Mouse (Mus musculus) hindbrain, embryonic 11.5 days (tissue): Measurements from ENCODE around the gene Naxd. TPM values are rescaled to one million over a fixed set of nuclear protein-coding genes. Genes with fewer than 3 reads are reported as not detected.
"Not testable (repeated sequence)": the region's sequence is repeated elsewhere in the genome, so short reads cannot be mapped to it uniquely, and the experiment has no call there.

ENCODE experiments used
- ATAC-seq: fragments of 200-750 bp; cut with Nextera tagmentation; 2 replicates; pipeline ENCODE4 v1.8.0; 2017; ENCODE audit warnings: mild to moderate bottlenecking, moderate TSS enrichment, moderate library complexity; ENCODE audit not compliant: low FRiP score
- DNase-seq: peaks from one replicate; pipeline ENCODE4 v3.0.0-alpha.2; 2015; ENCODE audit warnings: low spot score
- H3K27ac ChIP-seq: fragments of 300-500 bp; sonication (generic); 2 replicates; pipeline ENCODE4 v1.5.1; 2014; ENCODE audit warnings: mild to moderate bottlenecking, low read depth, low read length
- H3K27me3 ChIP-seq: fragments of 300-500 bp; sonication (generic); 2 replicates; pipeline ENCODE4 v1.6.1; 2014; ENCODE audit warnings: mild to moderate bottlenecking, low read length, moderate library complexity, mixed read lengths; ENCODE audit not compliant: control insufficient read depth, insufficient read depth
- H3K36me3 ChIP-seq: fragments of 300-500 bp; sonication (generic); 2 replicates; pipeline ENCODE4 v1.6.1; 2014; ENCODE audit warnings: mild to moderate bottlenecking, low read length, moderate library complexity, mixed read lengths; ENCODE audit not compliant: control insufficient read depth, insufficient read depth
- H3K4me1 ChIP-seq: fragments of 300-500 bp; sonication (generic); replicated peaks from 2 replicates; pipeline ENCODE4 v1.6.1; 2014; ENCODE audit warnings: low read length, mixed read lengths; ENCODE audit not compliant: control insufficient read depth, insufficient read depth
- H3K4me2 ChIP-seq: fragments of 300-500 bp; sonication (generic); replicated peaks from 2 replicates; pipeline ENCODE4 v1.6.1; 2014; ENCODE audit warnings: mild to moderate bottlenecking, low read depth, low read length
- H3K4me3 ChIP-seq: fragments of 300-500 bp; sonication (generic); 2 replicates; pipeline ENCODE4 v1.5.1; 2014; ENCODE audit warnings: low read depth, low read length
- H3K9ac ChIP-seq: fragments of 300-500 bp; sonication (generic); 2 replicates; pipeline ENCODE4 v1.6.1; 2014; ENCODE audit warnings: low read depth, low read length
- H3K9me3 ChIP-seq: fragments of 300-500 bp; sonication (generic); 2 replicates; pipeline ENCODE4 v1.6.1; 2016; ENCODE audit warnings: low read length; ENCODE audit not compliant: control insufficient read depth
- WGBS: fragments of 180-500 bp; shearing (Covaris S2); extraction: QIAGEN DNeasy Blood & Tissue Kit; methylation state at CpG from one replicate; pipeline ENCODE4 v1.1.7; 2014; 5-methylcytosine and 5-hydroxymethylcytosine counted together
- polyA plus RNA-seq: library from polyadenylated mRNA; unstranded; fragments of >200 nt; fragmentation: Nextera tagmentation; extraction: Ambion mirVana; gene quantifications from 2 replicates; pipeline ENCODE4 v1.2.1, GENCODE M21; 2014

Gene Naxd
- polyA plus RNA-seq, 1 experiment from 2014 or later, result 108 TPM

- Histone ChIP-seq H3K36me3 (no peaks in the 10 kb centered on the region), H3K27me3 (peaks cover 61% of the 10 kb centered on the region), H3K4me2 (peak within 1 kb of the TSS; percentile 93), H3K9ac (no peak within 1 kb of the TSS), H3K9me3 (no peaks in the 10 kb centered on the region), H3K27ac (no peak within 1 kb of the TSS), H3K4me1 (peaks cover 6% of the 10 kb centered on the region), H3K4me3 (peak within 1 kb of the TSS; percentile 33)
- under 1% methylated on average over 69 of the region's 69 CpGs for WGBS
- ATAC-seq (peak; percentile 66), DNase-seq (peak; percentile 75)
These were observed 19.2 kb upstream of the Naxd start, which contains the start of gene Rab20 for GRCm38 (mm10) chr8:11477811-11478761. Rab20 (minus strand) TSS chr8:11478710.

GRCm38 (mm10) chr8:11478807-11479527 is 18.3 kb upstream of the Naxd start:
- Histone ChIP-seq H3K27ac (no peak overlapping the region), H3K4me1 (peaks cover 6% of the 10 kb centered on the region), H3K4me3 (peak overlapping the region; percentile 33), H3K9ac (no peak overlapping the region), H3K9me3 (no peaks in the 10 kb centered on the region), H3K36me3 (no peaks in the 10 kb centered on the region), H3K4me2 (peak overlapping the region; percentile 93), H3K27me3 (peaks cover 61% of the 10 kb centered on the region)
- ATAC-seq, result peak; percentile 38; the same call in 1 of the 2 replicates
- peak; percentile 40 for DNase-seq
- 2% methylated on average over 20 of the region's 23 CpGs for WGBS

GRCm38 (mm10) chr8:11479591-11479990 is 17.7 kb upstream of the Naxd start:
- 4% methylated on average over 14 of the region's 14 CpGs for WGBS
- peaks cover 57% of the 10 kb centered on the region for H3K27me3 ChIP-seq
- no peaks in the 10 kb centered on the region for H3K9me3 ChIP-seq
- H3K4me3 ChIP-seq, result no peak overlapping the region
- ATAC-seq, result no peak
- no peak for DNase-seq
- H3K4me2 ChIP-seq, result no peak overlapping the region
- H3K36me3 ChIP-seq, result no peaks in the 10 kb centered on the region
- no peak overlapping the region for H3K9ac ChIP-seq
- H3K27ac ChIP-seq, result no peak overlapping the region
- H3K4me1 ChIP-seq, result peaks cover 6% of the 10 kb centered on the region

- no peak overlapping the region for H3K4me3 ChIP-seq
- H3K36me3 ChIP-seq, result no peaks in the 10 kb centered on the region
- 50% methylated on average over 3 of the region's 3 CpGs for WGBS
- H3K27me3 ChIP-seq, result peaks cover 37% of the 10 kb centered on the region
- H3K4me1 ChIP-seq, result peaks cover 2% of the 10 kb centered on the region
- no peaks in the 10 kb centered on the region for H3K9me3 ChIP-seq
- ATAC-seq (no peak), DNase-seq (no peak)
- no peak overlapping the region for H3K27ac ChIP-seq
- no peak overlapping the region for H3K9ac ChIP-seq
- H3K4me2 ChIP-seq, result no peak overlapping the region
These were observed 15.4 kb upstream of the Naxd start for GRCm38 (mm10) chr8:11481876-11482275.

GRCm38 (mm10) chr8:11482537-11482936 is 14.8 kb upstream of the Naxd start:
- ATAC-seq (no peak), DNase-seq (no peak)
- Histone ChIP-seq H3K36me3 (no peaks in the 10 kb centered on the region), H3K27ac (no peak overlapping the region), H3K9me3 (no peaks in the 10 kb centered on the region), H3K9ac (no peak overlapping the region), H3K4me1 (peaks cover 2% of the 10 kb centered on the region), H3K4me3 (no peak overlapping the region), H3K4me2 (no peak overlapping the region), H3K27me3 (peaks cover 30% of the 10 kb centered on the region)
- 73% methylated on average over 3 of the region's 3 CpGs for WGBS

GRCm38 (mm10) chr8:11486142-11486541 is 11.2 kb upstream of the Naxd start:
- Histone ChIP-seq H3K36me3 (no peaks in the 10 kb centered on the region), H3K4me1 (no peaks in the 10 kb centered on the region; the same call in 1 of the 2 replicates), H3K27ac (no peak overlapping the region), H3K27me3 (peaks cover 7% of the 10 kb centered on the region), H3K4me2 (no peak overlapping the region), H3K9ac (no peak overlapping the region), H3K9me3 (no peaks in the 10 kb centered on the region), H3K4me3 (no peak overlapping the region)
- WGBS, result 22% methylated on average over 7 of the region's 7 CpGs
- peak; percentile 83 for DNase-seq
- no peak for ATAC-seq

- Histone ChIP-seq H3K36me3 (no peaks in the 10 kb centered on the region), H3K27ac (no peak overlapping the region), H3K4me2 (no peak overlapping the region), H3K9me3 (no peaks in the 10 kb centered on the region), H3K27me3 (peaks cover 3% of the 10 kb centered on the region; the same call in 1 of the 2 replicates), H3K4me3 (no peak overlapping the region), H3K4me1 (no peaks in the 10 kb centered on the region; the same call in 1 of the 2 replicates), H3K9ac (no peak overlapping the region)
- 77% methylated on average over 4 of the region's 4 CpGs for WGBS
- no peak for ATAC-seq
- no peak for DNase-seq
These were observed 10.1 kb upstream of the Naxd start for GRCm38 (mm10) chr8:11487229-11487628.

GRCm38 (mm10) chr8:11492340-11492739 is 5.0 kb upstream of the Naxd start:
- H3K27ac ChIP-seq, H3K4me2 ChIP-seq, H3K27me3 ChIP-seq, H3K9ac ChIP-seq, DNase-seq, H3K4me3 ChIP-seq, H3K4me1 ChIP-seq, H3K9me3 ChIP-seq, ATAC-seq, H3K36me3 ChIP-seq: not testable (repeated sequence)
- 90% methylated on average over 2 of the region's 2 CpGs for WGBS
